Mouse (Mus musculus) spleen, postnatal 36 days (tissue): ENCODE measurements around the gene Sult1c2.
"Not testable (repeated sequence)": the region's sequence is repeated elsewhere in the genome, so short reads cannot be mapped to it uniquely, and the experiment has no call there.

ENCODE experiments used
- DNase-seq, 2 experiments: peaks; one replicate each; pipeline ENCODE4 v3.0.0; 2022; ENCODE audit warnings: low spot score in 2 of 2, mixed read lengths in 1 of 2

Sult1c2 gene

GRCm38 (mm10) chr17:53846206-53846605 is at the start of gene Sult1c2:
Gene Sult1c2, minus strand, starts transcription at chr17:53846339.
- no peak for DNase-seq

GRCm38 (mm10) chr17:53879006-53879675 is 33.0 kb upstream of the Sult1c2 start:
- DNase-seq = not testable (repeated sequence)

GRCm38 (mm10) chr17:53874433-53874832 is 28.3 kb upstream of the Sult1c2 start:
- no peak for DNase-seq

- no peak for DNase-seq
Measured at GRCm38 (mm10) chr17:53872192-53872591, 26.1 kb upstream of the Sult1c2 start.

GRCm38 (mm10) chr17:53869931-53870330 is 23.8 kb upstream of the Sult1c2 start:
- DNase-seq = no peak

- DNase-seq = no peak
Measured at GRCm38 (mm10) chr17:53865260-53865955, 19.3 kb upstream of the Sult1c2 start.

- DNase-seq = no peak
Measured at GRCm38 (mm10) chr17:53860548-53860947, 14.4 kb upstream of the Sult1c2 start.

- no peak for DNase-seq
Measured at GRCm38 (mm10) chr17:53854992-53855391, 8.9 kb upstream of the Sult1c2 start.

- DNase-seq = no peak
Measured at GRCm38 (mm10) chr17:53845796-53846195, 343 bp downstream of the Sult1c2 start.

- no peak for DNase-seq
Measured at GRCm38 (mm10) chr17:53833366-53833765, 12.8 kb downstream of the Sult1c2 start.

GRCm38 (mm10) chr17:53803974-53804373 is 42.2 kb downstream of the Sult1c2 start:
- not testable (repeated sequence) for DNase-seq

GRCm38 (mm10) chr17:53783381-53783780 is 62.8 kb downstream of the Sult1c2 start:
- DNase-seq = no peak
